Mouse (Mus musculus): Measurements from ENCODE around the gene Gm42417. TPM values are rescaled to one million over a fixed set of nuclear protein-coding genes. Genes with fewer than 3 reads are reported as not detected.

Gm42417 gene
- total and polyA plus RNA-seq, 2 experiments from 2014 or later, result not detected

DNA sequence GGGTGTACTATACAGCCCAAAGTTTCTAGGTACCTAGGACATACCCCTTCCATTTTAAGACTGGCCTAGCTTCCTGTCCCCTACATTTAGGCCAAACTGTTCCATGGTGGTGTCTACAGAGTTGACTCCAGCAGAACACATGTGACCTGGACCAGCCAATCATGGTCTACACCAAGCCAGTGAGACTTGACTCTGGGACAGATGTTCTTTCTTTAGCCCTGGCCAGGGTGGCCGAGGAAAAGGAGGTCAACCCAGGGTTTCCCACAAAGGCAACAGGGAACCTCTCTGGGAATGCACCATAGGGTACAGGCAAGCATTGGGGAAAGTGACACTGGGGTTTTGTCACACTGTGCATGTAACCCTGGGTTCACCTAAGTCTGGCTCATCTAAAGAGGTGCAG lies 33.5 kb upstream of the Gm42417 start:
- ATAC-seq (no peak), DNase-seq (ENCODE audit: low spot score) (no peak)
- 78% methylated on average over 1 of the region's 1 CpGs for WGBS

DNA sequence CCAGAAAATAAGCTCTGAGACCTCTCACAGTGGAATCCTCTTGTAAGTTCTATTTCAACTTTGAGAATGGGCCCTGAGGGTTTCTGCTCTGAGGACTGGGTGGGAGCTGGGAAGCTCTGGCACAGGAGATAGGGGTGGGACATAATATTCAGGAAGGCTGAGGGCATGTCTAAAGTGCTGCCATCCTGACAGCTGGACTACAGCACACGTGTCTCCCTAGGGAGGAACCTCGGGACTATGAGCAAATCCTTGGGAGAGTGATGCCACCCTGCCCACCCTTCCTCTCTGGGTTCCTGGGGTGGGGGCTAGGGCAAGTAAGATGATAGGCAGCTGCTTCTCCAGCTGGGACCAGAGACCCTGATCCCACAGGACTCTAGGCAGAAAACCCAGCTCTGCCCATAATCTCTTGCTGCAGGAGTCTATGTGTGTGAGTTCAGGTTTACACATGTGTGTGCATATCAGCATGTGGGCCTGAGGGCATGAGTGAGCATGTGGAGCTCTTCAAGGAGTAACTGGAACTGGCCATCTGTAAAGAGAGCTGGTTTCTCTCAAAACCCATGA lies 33.0 kb upstream of the Gm42417 start:
- no peak for ATAC-seq
- H3K4me1 ChIP-seq (ENCODE audit: insufficient read depth, low read length), result peaks cover 11% of the 10 kb centered on the region; the same call in 1 of the 2 replicates
- 55% methylated on average over 2 of the region's 2 CpGs for WGBS
- H3K4me3 ChIP-seq (ENCODE audit: low read length), result no peak overlapping the region
- H3K36me3 ChIP-seq (ENCODE audit: insufficient read depth, low read length), result no peaks in the 10 kb centered on the region
- no peaks in the 10 kb centered on the region for H3K9me3 ChIP-seq (ENCODE audit: low read length)
- no peak overlapping the region for H3K9ac ChIP-seq (replicated peaks; ENCODE audit: low read length)
- no peaks in the 10 kb centered on the region for H3K27me3 ChIP-seq (ENCODE audit: insufficient read depth, low read length)
- H3K27ac ChIP-seq, result 0 out of 2 replicates have a peak overlapping the region, but pooled peaks have one; percentile 26
- no peak for DNase-seq (ENCODE audit: low spot score)
- no peak for TF ChIP-seq CTCF (IDR thresholded peaks at IDR 0.05; ENCODE audit: low read depth)
- H3K4me2 ChIP-seq (ENCODE audit: low read depth, low read length), result no peak overlapping the region

More for the DNA sequence above, 33.5 kb upstream of the Gm42417 start:
- Histone ChIP-seq H3K36me3 (ENCODE audit: insufficient read depth, low read length) (no peaks in the 10 kb centered on the region), H3K9ac (replicated peaks; ENCODE audit: low read length) (no peak overlapping the region), H3K4me2 (ENCODE audit: low read depth, low read length) (no peak overlapping the region), H3K4me3 (ENCODE audit: low read length) (no peak overlapping the region), H3K27me3 (ENCODE audit: insufficient read depth, low read length) (no peaks in the 10 kb centered on the region), H3K9me3 (ENCODE audit: low read length) (no peaks in the 10 kb centered on the region), H3K4me1 (ENCODE audit: insufficient read depth, low read length) (peaks cover 11% of the 10 kb centered on the region; the same call in 1 of the 2 replicates), H3K27ac (no peak overlapping the region)
- TF ChIP-seq CTCF (IDR thresholded peaks at IDR 0.05; ENCODE audit: low read depth), result no peak

DNA sequence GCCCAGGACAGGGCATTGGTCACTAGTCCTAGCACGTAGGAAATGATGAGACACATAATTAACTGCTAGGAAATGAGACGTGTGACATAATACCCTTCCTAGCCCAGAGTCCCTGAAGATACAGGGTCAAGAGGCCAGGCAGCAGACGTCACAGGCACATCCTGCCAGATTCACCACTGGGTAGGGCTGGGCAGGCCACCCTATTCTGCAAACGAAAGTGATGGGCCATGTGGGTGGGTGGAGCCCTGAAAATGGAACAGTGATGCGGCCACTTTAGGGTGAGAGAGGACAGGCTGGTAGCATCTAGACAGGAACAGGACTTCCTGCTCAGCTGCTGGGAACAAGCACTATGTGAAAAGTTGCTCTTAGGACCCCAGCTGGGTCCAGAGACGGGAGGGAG lies 32.4 kb upstream of the Gm42417 start:
- no peaks in the 10 kb centered on the region for H3K36me3 ChIP-seq (ENCODE audit: insufficient read depth, low read length)
- no peaks in the 10 kb centered on the region for H3K9me3 ChIP-seq (ENCODE audit: low read length)
- no peak overlapping the region for H3K4me3 ChIP-seq (ENCODE audit: low read length)
- peaks cover 11% of the 10 kb centered on the region; the same call in 1 of the 2 replicates for H3K4me1 ChIP-seq (ENCODE audit: insufficient read depth, low read length)
- no peaks in the 10 kb centered on the region for H3K27me3 ChIP-seq (ENCODE audit: insufficient read depth, low read length)
- no peak overlapping the region for H3K27ac ChIP-seq
- H3K4me2 ChIP-seq (ENCODE audit: low read depth, low read length), result no peak overlapping the region
- DNase-seq (ENCODE audit: low spot score), result no peak
- TF ChIP-seq CTCF (IDR thresholded peaks at IDR 0.05; ENCODE audit: low read depth), result no peak
- 53% methylated on average over 6 of the region's 6 CpGs for WGBS
- peak; percentile 17; the same call in 1 of the 2 replicates for ATAC-seq
- no peak overlapping the region for H3K9ac ChIP-seq (replicated peaks; ENCODE audit: low read length)

DNA sequence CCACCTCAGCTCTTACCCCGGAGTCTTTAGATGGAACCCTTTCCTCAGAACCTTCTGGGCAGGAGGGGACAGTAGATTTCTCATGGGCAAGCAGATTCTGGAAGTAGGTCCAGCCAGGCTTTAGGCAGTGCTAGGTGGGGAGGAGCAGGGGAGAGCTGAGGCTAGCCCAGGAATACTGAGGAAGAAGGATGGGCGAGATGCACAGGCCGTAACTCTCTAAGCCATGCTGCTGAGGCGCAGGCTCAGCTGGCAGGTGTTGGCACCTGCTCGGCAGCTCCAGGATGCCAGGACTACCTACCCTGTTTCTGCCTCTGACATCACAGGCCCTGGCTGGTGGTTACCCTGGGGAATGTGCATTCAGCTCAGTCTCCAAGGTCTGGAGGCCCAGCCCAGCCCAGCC lies 31.1 kb upstream of the Gm42417 start:
- Histone ChIP-seq H3K36me3 (ENCODE audit: insufficient read depth, low read length) (no peaks in the 10 kb centered on the region), H3K27ac (no peak overlapping the region), H3K4me2 (ENCODE audit: low read depth, low read length) (no peak overlapping the region), H3K4me1 (ENCODE audit: insufficient read depth, low read length) (peaks cover 9% of the 10 kb centered on the region; the same call in 1 of the 2 replicates), H3K9me3 (ENCODE audit: low read length) (no peaks in the 10 kb centered on the region), H3K27me3 (ENCODE audit: insufficient read depth, low read length) (no peaks in the 10 kb centered on the region), H3K4me3 (ENCODE audit: low read length) (no peak overlapping the region), H3K9ac (replicated peaks; ENCODE audit: low read length) (no peak overlapping the region)
- DNase-seq (ENCODE audit: low spot score) (no peak), ATAC-seq (no peak)
- WGBS, result 91% methylated on average over 5 of the region's 5 CpGs
- no peak for TF ChIP-seq CTCF (IDR thresholded peaks at IDR 0.05; ENCODE audit: low read depth)

DNA sequence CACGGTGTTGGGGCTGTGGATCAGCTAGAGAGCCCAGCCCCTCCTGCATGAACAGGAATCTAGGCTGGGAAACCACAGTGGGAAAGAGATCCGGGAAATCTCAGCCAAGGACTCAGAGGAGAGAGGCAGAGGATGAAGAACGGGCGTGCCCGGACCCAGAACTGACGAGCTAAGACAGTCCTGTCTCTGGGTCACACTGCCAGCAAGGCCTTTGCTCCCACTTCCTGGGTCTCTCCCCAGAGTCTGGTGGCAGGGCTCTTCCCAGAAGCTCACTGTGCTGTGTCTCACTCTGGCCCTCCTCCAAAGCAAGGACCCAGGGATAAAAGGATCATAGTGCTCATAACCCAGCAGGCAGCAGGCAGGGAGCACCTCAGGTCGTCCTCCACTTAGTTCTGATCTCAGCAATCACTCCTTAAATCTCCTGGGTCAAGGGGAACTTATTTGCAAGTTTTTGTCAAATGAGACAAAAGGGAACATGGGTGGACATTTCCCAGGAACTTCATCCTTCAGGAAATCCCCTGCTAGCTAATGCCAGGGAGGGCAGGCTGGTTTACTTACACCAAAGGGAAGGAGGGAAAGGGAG lies 30.6 kb upstream of the Gm42417 start:
- Histone ChIP-seq H3K36me3 (ENCODE audit: insufficient read depth, low read length) (no peaks in the 10 kb centered on the region), H3K4me3 (ENCODE audit: low read length) (no peak overlapping the region), H3K9me3 (ENCODE audit: low read length) (no peaks in the 10 kb centered on the region), H3K4me1 (ENCODE audit: insufficient read depth, low read length) (peaks cover 6% of the 10 kb centered on the region; the same call in 1 of the 2 replicates), H3K27ac (no peak overlapping the region), H3K4me2 (ENCODE audit: low read depth, low read length) (no peak overlapping the region), H3K27me3 (ENCODE audit: insufficient read depth, low read length) (no peaks in the 10 kb centered on the region), H3K9ac (replicated peaks; ENCODE audit: low read length) (no peak overlapping the region)
- 48% methylated on average over 7 of the region's 7 CpGs for WGBS
- TF ChIP-seq CTCF (IDR thresholded peaks at IDR 0.05; ENCODE audit: low read depth), result no peak
- no peak for DNase-seq (ENCODE audit: low spot score)
- no peak for ATAC-seq

DNA sequence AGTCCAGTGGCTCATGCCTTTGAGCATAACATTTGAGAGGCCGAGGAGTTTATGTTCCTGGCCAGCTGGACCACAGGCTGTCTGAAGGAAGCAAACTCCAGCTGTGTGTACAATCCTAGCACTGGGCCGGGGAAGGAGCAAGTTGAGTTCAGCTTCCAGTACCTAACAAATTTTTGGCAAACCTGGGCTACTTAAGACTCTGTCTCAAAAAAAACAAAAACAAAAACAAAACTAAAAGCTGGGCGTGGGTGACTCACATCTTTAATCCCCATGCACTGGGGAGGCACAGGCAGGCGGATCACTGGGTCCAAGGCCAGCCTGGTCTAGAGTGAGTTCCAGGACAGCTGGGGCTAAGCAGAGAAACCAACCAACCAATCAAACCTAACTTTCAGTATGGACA lies 29.5 kb upstream of the Gm42417 start:
- Histone ChIP-seq H3K27ac (no peak overlapping the region), H3K36me3 (ENCODE audit: insufficient read depth, low read length) (no peaks in the 10 kb centered on the region), H3K9ac (replicated peaks; ENCODE audit: low read length) (no peak overlapping the region), H3K27me3 (ENCODE audit: insufficient read depth, low read length) (no peaks in the 10 kb centered on the region), H3K9me3 (ENCODE audit: low read length) (no peaks in the 10 kb centered on the region), H3K4me1 (ENCODE audit: insufficient read depth, low read length) (no peaks in the 10 kb centered on the region), H3K4me3 (ENCODE audit: low read length) (no peak overlapping the region), H3K4me2 (ENCODE audit: low read depth, low read length) (no peak overlapping the region)
- DNase-seq (ENCODE audit: low spot score) (no peak), ATAC-seq (no peak)
- WGBS, result 62% methylated on average over 4 of the region's 4 CpGs
- no peak for TF ChIP-seq CTCF (IDR thresholded peaks at IDR 0.05; ENCODE audit: low read depth)
